Mouse (Mus musculus) erythroblast, embryonic 14.5 days (primary cell): ENCODE measurements around the gene Lrrc37a.
"Not testable (repeated sequence)": the region's sequence is repeated elsewhere in the genome, so short reads cannot be mapped to it uniquely, and the experiment has no call there.

Source experiments
- GATA1 ChIP-seq: IDR thresholded peaks from 2 replicates; pipeline ENCODE4 v1.6.1; 2012; ENCODE audit warnings: low read length, inconsistent platforms, mixed read lengths
- TAL1 ChIP-seq: IDR thresholded peaks from 3 replicates; pipeline ENCODE4 v1.6.1; 2012; ENCODE audit warnings: low read length, inconsistent platforms, mixed read lengths

DNA sequence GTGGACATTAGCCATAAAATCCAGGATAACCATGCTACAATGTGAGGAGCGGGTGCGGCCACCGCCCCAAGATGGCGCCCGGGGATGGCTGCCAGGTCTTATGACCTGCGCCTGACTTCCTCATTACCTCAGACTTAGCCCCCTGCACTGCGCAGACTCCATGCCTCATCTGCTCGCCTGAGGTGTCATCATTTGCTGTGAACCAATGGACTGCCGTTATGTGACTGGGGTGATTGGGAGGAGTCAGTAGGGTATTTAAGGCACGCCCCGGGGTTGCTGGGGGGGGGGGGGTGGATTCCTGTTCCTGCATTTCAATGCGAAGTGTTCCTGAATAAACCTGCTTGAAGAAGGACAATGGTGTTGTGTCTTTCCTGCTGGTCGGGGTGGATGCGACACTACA is 54.7 kb downstream of the Lrrc37a start:
- TF ChIP-seq TAL1, GATA1: not testable (repeated sequence)
